In the genomic region with DNA sequence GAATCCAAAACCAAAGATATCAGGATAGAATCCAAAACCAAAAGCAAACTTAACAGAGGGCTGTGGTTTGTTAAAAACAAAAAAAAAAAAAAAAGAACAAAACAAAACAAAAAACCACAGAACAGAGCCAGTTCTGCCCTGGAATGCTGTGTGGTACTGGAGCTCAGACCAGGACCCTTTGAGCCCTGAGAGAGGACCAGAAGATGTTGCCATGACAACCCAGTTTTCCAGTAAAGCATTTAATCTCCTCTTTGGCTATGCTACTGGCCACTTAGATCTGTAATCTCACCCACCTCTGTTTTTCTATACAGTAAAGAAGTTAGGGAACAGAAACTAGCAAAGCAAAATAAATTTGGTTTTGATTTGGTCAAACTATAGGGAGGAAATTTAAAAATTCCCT, we compare ENCODE assay signal across 25 mouse cellular contexts.
"Had no signal": no experiment of that assay in that cellular context is flagged by ENCODE, and none has a peak within 500 bp of the region (broad histone marks: within the 10 kb centered on the region; RNA-seq: fewer than 3 reads in every experiment).

No protein-coding gene starts in this region.

- DNase-seq: gastrocnemius, postnatal 14 days; gastrocnemius, postnatal 36 days; heart, adult 11 months; heart, adult 2 months; heart, postnatal 14 days; heart, postnatal 36 days; kidney, adult 18-20 months; kidney, adult 8-10 months; kidney, postnatal 10 days; kidney, postnatal 25 days; kidney, postnatal 4 days; liver had no signal

- H3K9ac ChIP-seq: heart, embryonic 13.5 days; heart, embryonic 15.5 days; hindbrain, embryonic 13.5 days; hindbrain, embryonic 15.5 days; intestine, embryonic 15.5 days; limb, embryonic 12.5 days had no signal

- H3K4me1 ChIP-seq: heart, embryonic 15.5 days; intestine, embryonic 15.5 days; limb, embryonic 10.5 days; limb, embryonic 12.5 days had no signal

- H3K4me3 ChIP-seq: heart, adult 2 months; heart, embryonic 13.5 days; heart, embryonic 15.5 days; hindbrain, embryonic 13.5 days; hindbrain, embryonic 15.5 days; intestine, embryonic 15.5 days; layer of hippocampus, adult 2 months; left cerebral cortex, adult 2 months; limb, embryonic 10.5 days; limb, embryonic 12.5 days had no signal

- H3K9me3 ChIP-seq: heart, embryonic 13.5 days; heart, embryonic 15.5 days; hindbrain, embryonic 13.5 days; hindbrain, embryonic 15.5 days; intestine, embryonic 15.5 days; limb, embryonic 10.5 days; limb, embryonic 12.5 days had no signal

- H3K4me2 ChIP-seq: heart, embryonic 11.5 days; heart, embryonic 13.5 days; heart, embryonic 15.5 days; hindbrain, embryonic 13.5 days; hindbrain, embryonic 15.5 days; intestine, embryonic 15.5 days; limb, embryonic 12.5 days; liver, embryonic 11.5 days had no signal

- H3K36me3 ChIP-seq: heart, embryonic 13.5 days; heart, embryonic 15.5 days; hindbrain, embryonic 13.5 days; hindbrain, embryonic 15.5 days; intestine, embryonic 15.5 days; limb, embryonic 10.5 days; limb, embryonic 12.5 days had no signal

- H3K27me3 ChIP-seq: heart, embryonic 13.5 days; heart, embryonic 15.5 days; hindbrain, embryonic 13.5 days; hindbrain, embryonic 15.5 days; intestine, embryonic 15.5 days had no signal

- ATAC-seq: inflammation-experienced regulatory T-cells, adult 6 months; intestine, embryonic 15.5 days; intestine, postnatal 0 days had no signal

- H3K27ac ChIP-seq: heart, adult 2 months; heart, embryonic 13.5 days; heart, embryonic 15.5 days; hindbrain, embryonic 15.5 days; intestine, embryonic 15.5 days; layer of hippocampus, adult 2 months; left cerebral cortex, adult 2 months; limb, embryonic 10.5 days; limb, embryonic 12.5 days had no signal
